Mouse (Mus musculus) G1E (cell line): Measurements from ENCODE around the gene Fcrlb.

ENCODE experiments used
- CTCF ChIP-seq: IDR thresholded peaks from 2 replicates; pipeline ENCODE4 v1.5.1; 2012; ENCODE audit warnings: low read depth, low read length, inconsistent platforms, mixed read lengths
- GATA1 ChIP-seq: IDR thresholded peaks from 2 replicates; pipeline ENCODE4 v1.6.1; 2012; ENCODE audit warnings: borderline replicate concordance, low read length, inconsistent platforms, mixed read lengths
- POLR2AphosphoS5 ChIP-seq: IDR thresholded peaks from 2 replicates; pipeline ENCODE4 v1.6.1; 2012; ENCODE audit warnings: low read depth, low read length, inconsistent platforms; ENCODE audit not compliant: insufficient replicate concordance

GRCm38 (mm10) chr1:170891646-170892045 lies 21.1 kb downstream of the Fcrlb start:
- no peak for TF ChIP-seq GATA1
- no peak for TF ChIP-seq CTCF
- TF ChIP-seq POLR2AphosphoS5, result no peak
